In genomic region chr16:17804982-17805381, GRCm38 (mm10) we compare ENCODE assay signal across 10 mouse cellular contexts. TPM values are rescaled to one million over a fixed set of nuclear protein-coding genes. Genes with fewer than 3 reads are reported as not detected.
A peak's percentile ranks its signal among the peaks of the same experiment; 100 is the strongest.
DNase-seq lines count a peak whose midpoint lies in the region; ATAC-seq and TF ChIP-seq lines count a peak whose summit lies in the region.
"Had no signal": no experiment of that assay in that cellular context is flagged by ENCODE, and none has a peak within 500 bp of the region (broad histone marks: within the 10 kb centered on the region; RNA-seq: fewer than 3 reads in every experiment).

No protein-coding gene starts in this region.

- WGBS in lung, embryonic 15.5 days = 44% methylated on average over 7 of the region's 7 CpGs
- 7% methylated on average over 7 of the region's 7 CpGs for WGBS in forebrain, embryonic 13.5 days
- WGBS in limb, embryonic 14.5 days = 30% methylated on average over 7 of the region's 7 CpGs
- WGBS in stomach, embryonic 14.5 days = 41% methylated on average over 7 of the region's 7 CpGs

- H3K36me3 ChIP-seq in lung, embryonic 15.5 days = peaks cover 14% of the 10 kb centered on the region; the same call in 1 of the 2 replicates
- no peaks in the 10 kb centered on the region for H3K36me3 ChIP-seq in forebrain, embryonic 13.5 days (ENCODE audit: poor library complexity, severe bottlenecking)
- peaks cover 64% of the 10 kb centered on the region for H3K36me3 ChIP-seq in limb, embryonic 14.5 days (ENCODE audit: control insufficient read depth, insufficient read depth, low read length)
- H3K36me3 ChIP-seq in stomach, embryonic 14.5 days (ENCODE audit: control insufficient read depth, insufficient read depth, low read length) = peaks cover 17% of the 10 kb centered on the region

- H3K9ac ChIP-seq in lung, embryonic 15.5 days = no peak overlapping the region; the same call in 1 of the 2 replicates
- H3K9ac ChIP-seq in forebrain, embryonic 13.5 days = 0 out of 2 replicates have a peak overlapping the region, but pooled peaks have one; percentile 38
- H3K9ac ChIP-seq in limb, embryonic 14.5 days (ENCODE audit: low read depth, low read length, severe bottlenecking) = no peak overlapping the region
- H3K9ac ChIP-seq in stomach, embryonic 14.5 days (replicated peaks; ENCODE audit: low read depth, low read length) = no peak overlapping the region

- no peak overlapping the region for H3K27ac ChIP-seq in lung, embryonic 15.5 days
- no peak overlapping the region for H3K27ac ChIP-seq in forebrain, embryonic 13.5 days
- H3K27ac ChIP-seq in limb, embryonic 14.5 days (replicated peaks; ENCODE audit: low read depth, low read length) = no peak overlapping the region
- H3K27ac ChIP-seq in stomach, embryonic 14.5 days (ENCODE audit: low read length) = no peak overlapping the region

- no peak for DNase-seq in lung, postnatal 10 days
- no peak for DNase-seq in limb, embryonic 14.5 days (ENCODE audit: low spot score)
- DNase-seq in MN1 (ENCODE audit: low spot score) = no peak
- no peak for DNase-seq in thymus, postnatal 10 days (ENCODE audit: low spot score in 2 of 2)

- H3K4me3 ChIP-seq in lung, embryonic 15.5 days = peak overlapping the region; percentile 25; the same call in 1 of the 2 replicates
- peak overlapping the region; percentile 38 for H3K4me3 ChIP-seq in forebrain, embryonic 13.5 days
- H3K4me3 ChIP-seq in limb, embryonic 14.5 days (replicated peaks; ENCODE audit: low read length) = peak overlapping the region; percentile 19
- H3K4me3 ChIP-seq in stomach, embryonic 14.5 days (ENCODE audit: low read depth, low read length) = peak overlapping the region; percentile 20; the same call in 1 of the 2 replicates

- peak overlapping the region; percentile 56 for H3K4me2 ChIP-seq in lung, embryonic 15.5 days
- peak overlapping the region; percentile 63 for H3K4me2 ChIP-seq in forebrain, embryonic 13.5 days
- H3K4me2 ChIP-seq in limb, embryonic 14.5 days (replicated peaks; ENCODE audit: low read depth, low read length, severe bottlenecking) = peak overlapping the region; percentile 44
- H3K4me2 ChIP-seq in stomach, embryonic 14.5 days (replicated peaks; ENCODE audit: low read depth, low read length) = peak overlapping the region; percentile 42

- TF ChIP-seq POLR2A in limb, embryonic 14.5 days (IDR thresholded peaks at IDR 0.05; ENCODE audit: borderline replicate concordance, extremely low read depth, insufficient read depth, insufficient read length) = no peak

- H3K9me3 ChIP-seq in lung, embryonic 15.5 days = no peaks in the 10 kb centered on the region
- no peaks in the 10 kb centered on the region for H3K9me3 ChIP-seq in forebrain, embryonic 13.5 days (replicated peaks)
- H3K9me3 ChIP-seq in limb, embryonic 14.5 days (ENCODE audit: control insufficient read depth, low read length) = no peaks in the 10 kb centered on the region
- H3K9me3 ChIP-seq in stomach, embryonic 14.5 days (ENCODE audit: control insufficient read depth, low read depth, low read length) = no peaks in the 10 kb centered on the region

- peaks cover 95% of the 10 kb centered on the region for H3K4me1 ChIP-seq in lung, embryonic 15.5 days
- peaks cover 50% of the 10 kb centered on the region for H3K4me1 ChIP-seq in forebrain, embryonic 13.5 days
- peaks cover 95% of the 10 kb centered on the region for H3K4me1 ChIP-seq in limb, embryonic 14.5 days (ENCODE audit: control insufficient read depth, insufficient read depth, low read length)
- H3K4me1 ChIP-seq in stomach, embryonic 14.5 days (ENCODE audit: control insufficient read depth, insufficient read depth, low read length) = peaks cover 62% of the 10 kb centered on the region

- no peak for ATAC-seq in lung, embryonic 15.5 days (ENCODE audit: borderline replicate concordance, extremely low read depth, low FRiP score, low TSS enrichment)
- no peak for ATAC-seq in forebrain, embryonic 13.5 days
- no peak for ATAC-seq in limb, embryonic 14.5 days (ENCODE audit: low FRiP score, low read depth)
- ATAC-seq in stomach, embryonic 14.5 days (ENCODE audit: insufficient number of reproducible peaks, insufficient read depth, low FRiP score, low read depth) = no peak
- no peak for ATAC-seq in megakaryocyte progenitor cell, adult 5-6 weeks (replicated peaks; ENCODE audit: poor library complexity)

- H3K27me3 ChIP-seq in lung, embryonic 15.5 days = peaks cover 67% of the 10 kb centered on the region
- H3K27me3 ChIP-seq in forebrain, embryonic 13.5 days = peaks cover 83% of the 10 kb centered on the region
- peaks cover 12% of the 10 kb centered on the region; the same call in 1 of the 2 replicates for H3K27me3 ChIP-seq in limb, embryonic 14.5 days (ENCODE audit: control insufficient read depth, insufficient read depth, low read length)
- H3K27me3 ChIP-seq in stomach, embryonic 14.5 days (ENCODE audit: control insufficient read depth, insufficient read depth, low read length) = peaks cover 17% of the 10 kb centered on the region; the same call in 1 of the 2 replicates

RNA-seq across cellular contexts. Expression of gene Scarf2, which starts 7.9 kb away (rescaled TPM):
- polyA plus RNA-seq in lung, embryonic 15.5 days (2015; fragmentation: Nextera tagmentation; extraction: Ambion mirVana) = 20.5 and 23.9 TPM in 2 replicates
- polyA plus RNA-seq in forebrain, embryonic 13.5 days (2015; fragmentation: Nextera tagmentation; extraction: Ambion mirVana) = 0.76 and 1.1 TPM in 2 replicates
- 232 and 360 TPM in 2 replicates for polyA plus RNA-seq in limb, embryonic 14.5 days (2012; rRNA removed)
- 51.3 and 64.9 TPM in 2 replicates for polyA plus RNA-seq in limb, embryonic 14.5 days (2014; fragmentation: Nextera tagmentation; extraction: Ambion mirVana)
- polyA plus RNA-seq in stomach, embryonic 14.5 days (2014; fragmentation: Nextera tagmentation; extraction: Ambion mirVana) = 17.8 and 23.3 TPM in 2 replicates
- total RNA-seq in megakaryocyte progenitor cell, adult 5-6 weeks (2015) = 0.10 TPM in 1 of 2 replicates, not detected in the other
- total RNA-seq in megakaryocyte progenitor cell, adult 5-6 weeks (2017) = 0.07 TPM in 1 of 2 replicates, not detected in the other

RNA-seq across cellular contexts. Expression of gene B830017H08Rik, which starts 27.9 kb away (rescaled TPM):
- polyA plus RNA-seq in lung, embryonic 15.5 days (2015; fragmentation: Nextera tagmentation; extraction: Ambion mirVana) = 0.09 TPM in 1 of 2 replicates, not detected in the other
- polyA plus RNA-seq in forebrain, embryonic 13.5 days (2015; fragmentation: Nextera tagmentation; extraction: Ambion mirVana) = 0.27 and 0.55 TPM in 2 replicates
- polyA plus RNA-seq in limb, embryonic 14.5 days (2012; rRNA removed) = 0.49 and 0.58 TPM in 2 replicates
- 0.17 and 0.69 TPM in 2 replicates for polyA plus RNA-seq in limb, embryonic 14.5 days (2014; fragmentation: Nextera tagmentation; extraction: Ambion mirVana)
- not detected in 2 replicates for polyA plus RNA-seq in stomach, embryonic 14.5 days (2014; fragmentation: Nextera tagmentation; extraction: Ambion mirVana)
- total RNA-seq in megakaryocyte progenitor cell, adult 5-6 weeks (2015) = not detected in 2 replicates
- not detected in 2 replicates for total RNA-seq in megakaryocyte progenitor cell, adult 5-6 weeks (2017)
- total RNA-seq: liver, adult 2 months had no signal
- polyA plus RNA-seq: liver, adult 2 months; thymus, adult 2 months had no signal

RNA-seq across cellular contexts. Expression of gene Car15, which starts 33.2 kb away (rescaled TPM):
- 1.8 and 3.3 TPM in 2 replicates for polyA plus RNA-seq in lung, embryonic 15.5 days (2015; fragmentation: Nextera tagmentation; extraction: Ambion mirVana)
- 4.5 and 6.1 TPM in 2 replicates for polyA plus RNA-seq in forebrain, embryonic 13.5 days (2015; fragmentation: Nextera tagmentation; extraction: Ambion mirVana)
- 8.6 and 11.5 TPM in 2 replicates for polyA plus RNA-seq in limb, embryonic 14.5 days (2012; rRNA removed)
- polyA plus RNA-seq in limb, embryonic 14.5 days (2014; fragmentation: Nextera tagmentation; extraction: Ambion mirVana) = 3.2 and 3.4 TPM in 2 replicates
- polyA plus RNA-seq in stomach, embryonic 14.5 days (2014; fragmentation: Nextera tagmentation; extraction: Ambion mirVana) = 2.4 and 3.4 TPM in 2 replicates
- 1.3 and 1.9 TPM in 2 replicates for total RNA-seq in megakaryocyte progenitor cell, adult 5-6 weeks (2015)
- 1.2 and 2.5 TPM in 2 replicates for total RNA-seq in megakaryocyte progenitor cell, adult 5-6 weeks (2017)

RNA-seq across cellular contexts. Expression of gene Klhl22, which starts 45.6 kb away (rescaled TPM):
- 61.2 and 66.0 TPM in 2 replicates for polyA plus RNA-seq in lung, embryonic 15.5 days (2015; fragmentation: Nextera tagmentation; extraction: Ambion mirVana)
- 53.4 and 55.6 TPM in 2 replicates for polyA plus RNA-seq in forebrain, embryonic 13.5 days (2015; fragmentation: Nextera tagmentation; extraction: Ambion mirVana)
- polyA plus RNA-seq in limb, embryonic 14.5 days (2012; rRNA removed) = 124 and 176 TPM in 2 replicates
- 87.2 and 101 TPM in 2 replicates for polyA plus RNA-seq in limb, embryonic 14.5 days (2014; fragmentation: Nextera tagmentation; extraction: Ambion mirVana)
- 69.8 and 76.6 TPM in 2 replicates for polyA plus RNA-seq in stomach, embryonic 14.5 days (2014; fragmentation: Nextera tagmentation; extraction: Ambion mirVana)
- 7.5 and 10.6 TPM in 2 replicates for total RNA-seq in megakaryocyte progenitor cell, adult 5-6 weeks (2015)
- total RNA-seq in megakaryocyte progenitor cell, adult 5-6 weeks (2017) = 12.8 and 34.6 TPM in 2 replicates
